Mouse (Mus musculus): ENCODE data around the gene Crybb1.

- TF ChIP-seq TAL1 (IDR thresholded peaks at IDR 0.05; ENCODE audit: low read length) = no peak
- TF ChIP-seq GATA1 (IDR thresholded peaks at IDR 0.05; ENCODE audit: low read length) = no peak
Measured at GRCm38 (mm10) chr5:112235806-112236205, 19.8 kb upstream of the Crybb1 start.

Measured in erythroblast, embryonic 14.5 days (primary cell).